Mouse (Mus musculus): ENCODE data around the gene Camkk1. TPM values are rescaled to one million over a fixed set of nuclear protein-coding genes. Genes with fewer than 3 reads are reported as not detected.

The Camkk1 gene
- total and polyA plus RNA-seq, 3 experiments: 0.63 to 1.7 (median 1.2) TPM

GRCm38 (mm10) chr11:73048030-73048876 is 29.4 kb downstream of the Camkk1 start:
- Histone ChIP-seq H3K27ac (peak overlapping the region; percentile 97), H3K9ac (ENCODE audit: low read depth, low read length) (peak overlapping the region; percentile 95), H3K4me1 (ENCODE audit: control insufficient read depth, insufficient read depth, low read length) (peaks cover 6% of the 10 kb centered on the region; the same call in 1 of the 2 replicates), H3K79me2 (replicated peaks; ENCODE audit: control insufficient read depth, insufficient read depth, low read length) (no peaks in the 10 kb centered on the region; the same call in 1 of the 2 replicates), H3K27me3 (ENCODE audit: control insufficient read depth, insufficient read depth, low read length) (no peaks in the 10 kb centered on the region), H3K4me3 (peak overlapping the region; percentile 73), H3K36me3 (ENCODE audit: control insufficient read depth, insufficient read depth, low read length) (peaks cover 9% of the 10 kb centered on the region)
- DNase-seq: no peak
- intact Hi-C loops (cut with DNase I): loop anchor here (1.0 to 5.0 kb wide), 2 partner anchors 42 to 121 kb away; no protein-coding TSS in a partner anchor
- 2% methylated on average over 55 of the region's 55 CpGs for WGBS
- TF ChIP-seq EP300 (IDR thresholded peaks at IDR 0.05; ENCODE audit: insufficient read depth, low read depth, low read length): no peak
- TF ChIP-seq POLR2A (IDR thresholded peaks at IDR 0.05; ENCODE audit: insufficient read depth, low read depth, low read length): no peak
- TF ChIP-seq CTCF (IDR thresholded peaks at IDR 0.05): no peak

- 3% methylated on average over 4 of the region's 4 CpGs for WGBS
- H3K36me3 ChIP-seq (ENCODE audit: control insufficient read depth, insufficient read depth, low read length): peaks cover 11% of the 10 kb centered on the region
- DNase-seq: peak; percentile 66 to 83
- H3K9ac ChIP-seq (ENCODE audit: low read depth, low read length): no peak overlapping the region
- no peak overlapping the region for H3K4me3 ChIP-seq
- H3K27me3 ChIP-seq (ENCODE audit: control insufficient read depth, insufficient read depth, low read length): no peaks in the 10 kb centered on the region
- H3K4me1 ChIP-seq (ENCODE audit: control insufficient read depth, insufficient read depth, low read length): peaks cover 6% of the 10 kb centered on the region; the same call in 1 of the 2 replicates
- TF ChIP-seq POLR2A (IDR thresholded peaks at IDR 0.05; ENCODE audit: insufficient read depth, low read depth, low read length): no peak
- TF ChIP-seq EP300 (IDR thresholded peaks at IDR 0.05; ENCODE audit: insufficient read depth, low read depth, low read length): 0 out of 2 replicates have a peak, but pooled peaks have one; percentile 36
- peak; percentile 96 for TF ChIP-seq CTCF (IDR thresholded peaks at IDR 0.05)
- H3K27ac ChIP-seq: no peak overlapping the region; the same call in 1 of the 2 replicates
- intact Hi-C loops (cut with DNase I): loop anchor here (5.0 kb wide), 1 partner anchor 122 kb away; no protein-coding TSS in a partner anchor
- H3K79me2 ChIP-seq (replicated peaks; ENCODE audit: control insufficient read depth, insufficient read depth, low read length): peaks cover 2% of the 10 kb centered on the region
Measured at GRCm38 (mm10) chr11:73049335-73049734, 30.5 kb downstream of the Camkk1 start.

GRCm38 (mm10) chr11:73052795-73053194 is 34.0 kb downstream of the Camkk1 start:
- H3K27me3 ChIP-seq (ENCODE audit: control insufficient read depth, insufficient read depth, low read length): no peaks in the 10 kb centered on the region

DNA sequence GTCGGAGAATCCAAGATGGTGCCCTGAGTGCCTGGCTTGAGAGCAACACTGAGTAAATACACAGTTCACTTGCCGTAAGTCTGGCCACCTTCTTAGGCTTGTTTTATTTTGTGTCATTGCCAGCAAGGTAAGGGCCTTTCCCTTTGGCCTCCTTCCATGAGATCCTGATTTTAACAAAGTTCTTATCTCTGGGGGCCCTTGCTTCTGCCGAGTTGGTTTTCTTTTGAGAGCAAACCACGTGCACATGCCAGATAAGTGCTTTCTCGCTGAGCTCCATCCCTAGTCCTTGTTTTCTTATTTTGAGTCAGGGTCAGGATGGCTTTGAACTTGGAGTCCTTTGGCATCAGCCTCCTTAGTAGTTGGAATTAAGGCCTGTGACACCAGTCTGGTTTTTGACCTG is 38.9 kb downstream of the Camkk1 start:
- Histone ChIP-seq H3K9ac (ENCODE audit: low read depth, low read length) (no peak overlapping the region), H3K4me3 (no peak overlapping the region), H3K79me2 (replicated peaks; ENCODE audit: control insufficient read depth, insufficient read depth, low read length) (peaks cover 7% of the 10 kb centered on the region; the same call in 1 of the 2 replicates), H3K4me1 (ENCODE audit: control insufficient read depth, insufficient read depth, low read length) (no peaks in the 10 kb centered on the region), H3K27me3 (ENCODE audit: control insufficient read depth, insufficient read depth, low read length) (no peaks in the 10 kb centered on the region), H3K36me3 (ENCODE audit: control insufficient read depth, insufficient read depth, low read length) (peaks cover 3% of the 10 kb centered on the region), H3K27ac (no peak overlapping the region)
- 49% methylated on average over 5 of the region's 5 CpGs for WGBS
- TF ChIP-seq CTCF (IDR thresholded peaks at IDR 0.05) (no peak), EP300 (IDR thresholded peaks at IDR 0.05; ENCODE audit: insufficient read depth, low read depth, low read length) (no peak)
- no peak for DNase-seq
- intact Hi-C loops (cut with DNase I): no loop called here

More at GRCm38 (mm10) chr11:73052795-73053194, 34.0 kb downstream of the Camkk1 start:
- WGBS: 89% methylated on average over 1 of the region's 1 CpGs
- TF ChIP-seq CTCF (IDR thresholded peaks at IDR 0.05) (no peak), EP300 (IDR thresholded peaks at IDR 0.05; ENCODE audit: insufficient read depth, low read depth, low read length) (no peak), POLR2A (IDR thresholded peaks at IDR 0.05; ENCODE audit: insufficient read depth, low read depth, low read length) (no peak)
- Histone ChIP-seq H3K79me2 (replicated peaks; ENCODE audit: control insufficient read depth, insufficient read depth, low read length) (peaks cover 2% of the 10 kb centered on the region), H3K4me1 (ENCODE audit: control insufficient read depth, insufficient read depth, low read length) (peaks cover 6% of the 10 kb centered on the region; the same call in 1 of the 2 replicates), H3K4me3 (no peak overlapping the region), H3K27ac (no peak overlapping the region), H3K9ac (ENCODE audit: low read depth, low read length) (no peak overlapping the region), H3K36me3 (ENCODE audit: control insufficient read depth, insufficient read depth, low read length) (peaks cover 11% of the 10 kb centered on the region)
- no peak for DNase-seq
- intact Hi-C loops (cut with DNase I): no loop called here

GRCm38 (mm10) chr11:73059630-73060029 is 40.8 kb downstream of the Camkk1 start:
- Histone ChIP-seq H3K4me1 (ENCODE audit: control insufficient read depth, insufficient read depth, low read length) (no peaks in the 10 kb centered on the region), H3K4me3 (no peak overlapping the region), H3K36me3 (ENCODE audit: control insufficient read depth, insufficient read depth, low read length) (no peaks in the 10 kb centered on the region; the same call in none of the 2 replicates), H3K27me3 (ENCODE audit: control insufficient read depth, insufficient read depth, low read length) (no peaks in the 10 kb centered on the region), H3K79me2 (replicated peaks; ENCODE audit: control insufficient read depth, insufficient read depth, low read length) (peaks cover 5% of the 10 kb centered on the region; the same call in 1 of the 2 replicates), H3K9ac (ENCODE audit: low read depth, low read length) (no peak overlapping the region), H3K27ac (no peak overlapping the region)
- WGBS: 92% methylated on average over 3 of the region's 3 CpGs
- TF ChIP-seq POLR2A (IDR thresholded peaks at IDR 0.05; ENCODE audit: insufficient read depth, low read depth, low read length) (no peak), CTCF (IDR thresholded peaks at IDR 0.05) (no peak), EP300 (IDR thresholded peaks at IDR 0.05; ENCODE audit: insufficient read depth, low read depth, low read length) (no peak)
- DNase-seq: no peak
- intact Hi-C loops (cut with DNase I): no loop called here

GRCm38 (mm10) chr11:73061413-73061812 is 42.6 kb downstream of the Camkk1 start:
- TF ChIP-seq EP300 (IDR thresholded peaks at IDR 0.05; ENCODE audit: insufficient read depth, low read depth, low read length) (no peak), POLR2A (IDR thresholded peaks at IDR 0.05; ENCODE audit: insufficient read depth, low read depth, low read length) (no peak)

More at GRCm38 (mm10) chr11:73061413-73061812, 42.6 kb downstream of the Camkk1 start:
- Histone ChIP-seq H3K4me1 (ENCODE audit: control insufficient read depth, insufficient read depth, low read length) (no peaks in the 10 kb centered on the region), H3K27me3 (ENCODE audit: control insufficient read depth, insufficient read depth, low read length) (no peaks in the 10 kb centered on the region), H3K27ac (no peak overlapping the region), H3K9ac (ENCODE audit: low read depth, low read length) (no peak overlapping the region), H3K4me3 (no peak overlapping the region), H3K79me2 (replicated peaks; ENCODE audit: control insufficient read depth, insufficient read depth, low read length) (peaks cover 5% of the 10 kb centered on the region; the same call in 1 of the 2 replicates), H3K36me3 (ENCODE audit: control insufficient read depth, insufficient read depth, low read length) (no peaks in the 10 kb centered on the region; the same call in 1 of the 2 replicates)
- 59% methylated on average over 3 of the region's 3 CpGs for WGBS
- no peak for DNase-seq
- intact Hi-C loops (cut with DNase I): no loop called here

All from heart, adult 2 months (tissue).